Mouse (Mus musculus) gastrocnemius, postnatal 10 days (tissue): ENCODE results near the gene Nphp1. TPM values are rescaled to one million over a fixed set of nuclear protein-coding genes. Genes with fewer than 3 reads are reported as not detected.

Experiments used
- DNase-seq: peaks from one replicate; pipeline ENCODE4 v3.0.0; 2021; ENCODE audit warnings: mixed read lengths
- long read RNA-seq, 2 experiments: library from polyadenylated mRNA; stranded (forward); transcript quantifications; one replicate each; pipeline ENCODE4 v2.0.0; 2021
- total RNA-seq, 2 experiments: library from RNA; stranded (reverse); gene quantifications; 2 replicates each; pipeline ENCODE4 v1.2.3; 2021

Nphp1 gene
- total RNA-seq = 10 to 100 TPM; 12.9 to 14.1 TPM
- long read RNA-seq, experiment 1, transcript Nphp1-201 (20 exons, 2,260 nt) = minor isoform, 8 of 32 reads
- long read RNA-seq, experiment 1, transcript Nphp1-202 (20 exons, 2,296 nt) = major isoform, 10 of 32 reads
- long read RNA-seq, experiment 1, partial matches to known transcripts = 1 of 32 reads
- long read RNA-seq, experiment 1, other reads (novel, unspliced or antisense) = 13 of 32 reads
- long read RNA-seq, experiment 2, transcript Nphp1-202 (20 exons, 2,296 nt) = major isoform, 14 of 34 reads
- long read RNA-seq, experiment 2, transcript Nphp1-201 (20 exons, 2,260 nt) = minor isoform, 7 of 34 reads
- long read RNA-seq, experiment 2, partial matches to known transcripts = 0 of 34 reads
- long read RNA-seq, experiment 2, other reads (novel, unspliced or antisense) = 13 of 34 reads

DNA sequence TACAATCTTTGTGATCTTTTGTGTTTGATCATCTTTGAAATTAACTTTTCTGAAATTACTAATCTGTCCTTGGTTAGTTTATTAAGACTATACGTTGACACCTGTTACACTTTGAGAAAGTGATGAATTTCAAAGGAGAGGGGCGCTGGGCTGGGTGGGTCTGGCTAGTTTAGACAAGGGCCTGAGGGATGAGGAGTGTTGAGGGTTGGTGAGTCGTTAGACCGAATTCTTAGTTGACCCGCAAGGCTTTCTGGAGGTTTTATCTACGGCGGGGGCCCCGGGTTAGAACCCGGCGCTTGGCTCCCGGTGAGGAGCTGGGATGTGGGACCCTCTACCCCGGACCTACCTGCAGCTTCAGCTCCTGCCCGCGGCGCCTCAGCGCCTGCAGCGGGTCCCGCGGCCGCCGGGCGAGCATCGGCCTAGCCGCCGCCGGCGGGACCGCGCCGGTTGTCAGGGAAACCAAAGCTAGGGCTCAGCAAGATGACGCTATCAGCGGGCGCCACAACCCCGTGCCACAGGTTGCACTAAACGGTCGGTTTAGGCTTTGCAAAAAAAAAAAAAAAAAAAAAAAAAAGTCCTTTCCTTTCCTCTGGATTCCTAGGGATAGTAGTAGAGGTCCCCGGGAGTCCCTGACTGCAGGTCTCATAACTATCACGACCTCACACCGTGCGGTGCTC, at the start of gene Nphp1:
Gene Nphp1 (minus strand): TSS at position 458 of the 677 bp plus-strand sequence.
- DNase-seq = peak; percentile 88

DNA sequence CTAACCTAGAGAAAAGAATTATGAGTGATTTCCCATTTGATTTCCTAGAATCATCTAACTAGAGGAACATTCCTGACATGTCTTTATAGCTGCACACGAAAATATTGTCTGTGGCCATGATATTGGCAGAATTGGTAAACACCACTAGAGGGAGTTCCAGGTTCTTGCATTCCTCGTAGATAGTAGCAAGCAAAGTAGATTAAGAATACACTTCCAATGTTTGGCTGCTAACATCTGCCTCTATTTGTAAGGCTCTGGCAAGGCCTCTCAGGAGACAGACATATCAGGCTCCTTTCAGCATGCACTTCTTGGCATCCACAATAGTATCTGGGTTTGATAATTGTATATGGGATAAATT, 44.1 kb upstream of the Nphp1 start:
- no peak for DNase-seq

DNA sequence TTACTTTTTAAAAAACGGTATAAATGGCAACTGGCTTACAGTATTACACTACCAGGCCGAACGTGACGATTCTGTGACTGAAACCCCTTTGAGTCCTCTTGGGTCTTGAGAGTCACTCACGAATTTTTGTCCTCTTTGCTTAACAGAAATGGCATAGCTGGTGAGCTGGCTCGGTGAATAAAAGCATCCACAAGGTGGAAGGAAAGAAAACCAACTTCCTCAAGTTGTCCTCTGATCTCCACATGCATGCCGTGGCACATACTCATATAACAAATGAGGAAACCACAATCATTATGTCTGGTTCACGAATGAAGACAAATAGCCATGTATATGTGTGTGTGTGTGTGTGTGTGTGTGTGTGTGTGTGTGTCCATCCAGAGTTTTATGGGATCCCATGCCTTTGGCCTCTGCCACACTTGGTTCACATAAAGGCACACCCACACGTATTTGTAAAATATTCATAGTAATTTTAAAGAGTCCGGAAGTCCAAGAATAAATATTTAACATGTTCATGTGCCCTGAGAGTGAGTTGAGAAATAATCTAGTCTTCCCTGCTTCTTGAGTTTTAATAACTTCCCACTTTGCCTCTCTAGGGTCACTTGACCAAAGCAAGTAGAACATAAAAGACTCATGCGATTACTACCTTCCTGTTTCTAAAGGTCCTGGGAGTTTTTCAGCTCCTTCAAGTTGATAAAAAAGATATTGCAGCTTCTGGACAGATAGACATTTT, 43.6 kb upstream of the Nphp1 start:
- no peak for DNase-seq

DNA sequence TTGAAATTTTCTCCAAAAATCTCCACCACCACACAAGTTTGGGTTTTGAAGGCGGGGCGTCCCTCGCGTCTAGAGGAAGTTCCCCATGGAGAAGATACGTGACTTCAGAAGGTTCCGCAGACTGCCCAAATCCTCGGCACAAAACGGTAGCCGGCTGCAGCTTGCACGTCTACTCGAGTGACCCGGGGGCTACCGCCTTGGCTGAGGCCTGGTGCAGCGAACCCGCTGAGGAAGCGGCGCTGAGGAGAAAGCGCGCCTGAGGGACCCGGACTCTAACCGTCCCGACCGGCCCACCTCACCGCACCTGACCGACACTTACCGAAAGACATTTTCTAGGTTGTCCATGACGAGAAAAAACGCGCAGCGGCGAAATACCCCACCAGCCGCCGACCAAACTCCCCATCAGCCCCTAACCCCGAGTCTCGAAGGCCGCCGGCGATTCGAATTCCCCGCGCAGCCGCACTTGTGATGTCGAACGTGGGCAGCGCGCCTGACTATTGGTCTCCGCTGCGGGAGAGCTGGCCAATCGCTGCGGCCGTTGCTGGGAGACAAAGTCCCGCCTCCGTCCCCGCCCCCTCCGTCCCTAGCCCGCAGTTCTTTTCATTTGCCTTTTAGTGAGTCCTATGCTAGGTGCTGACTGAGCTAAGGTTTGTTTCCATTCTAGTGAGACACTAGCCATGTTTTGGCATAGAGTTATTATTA, 42.9 kb upstream of the Nphp1 start, which contains the start of gene Bub1:
Gene Bub1 (minus strand): TSS at position 465 of the 702 bp plus-strand sequence.
- DNase-seq = peak; percentile 98

DNA sequence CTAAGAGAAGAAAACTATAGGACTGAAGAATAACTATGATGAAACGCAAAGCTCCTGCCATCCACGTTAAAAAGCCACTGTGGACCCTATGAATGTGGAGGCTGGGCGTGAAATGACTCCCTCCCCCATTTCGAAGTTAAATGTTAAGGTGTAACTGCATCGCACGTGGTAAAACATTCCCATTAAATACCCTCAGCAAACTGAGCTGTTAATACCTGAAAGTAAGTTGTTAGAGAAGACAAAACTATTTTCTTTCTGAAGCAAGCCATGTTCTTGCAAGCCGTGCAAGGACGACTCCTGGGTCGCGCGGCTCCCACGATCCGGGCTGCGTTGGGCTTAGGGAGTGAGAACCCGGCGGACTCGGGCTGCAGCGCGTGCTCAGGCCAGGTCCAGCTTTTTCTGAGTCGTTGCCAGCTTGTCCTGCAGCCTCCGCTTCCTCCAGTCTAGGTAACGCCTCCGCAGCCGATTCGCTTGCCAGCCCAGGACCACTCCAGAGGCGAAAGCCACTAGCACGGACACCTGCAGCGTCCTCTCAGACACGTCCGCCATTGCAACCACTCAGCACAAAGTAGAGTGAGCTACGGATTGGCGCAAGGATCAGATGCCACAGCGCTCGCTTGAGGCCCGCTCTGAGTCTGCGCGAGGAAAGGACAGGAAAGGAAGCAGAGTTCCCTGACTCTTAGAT, 3.4 kb upstream of the Nphp1 start, which contains the start of gene Mtln:
Gene Mtln (minus strand): TSS at position 570 of the 685 bp plus-strand sequence.
- peak; percentile 77 for DNase-seq

DNA sequence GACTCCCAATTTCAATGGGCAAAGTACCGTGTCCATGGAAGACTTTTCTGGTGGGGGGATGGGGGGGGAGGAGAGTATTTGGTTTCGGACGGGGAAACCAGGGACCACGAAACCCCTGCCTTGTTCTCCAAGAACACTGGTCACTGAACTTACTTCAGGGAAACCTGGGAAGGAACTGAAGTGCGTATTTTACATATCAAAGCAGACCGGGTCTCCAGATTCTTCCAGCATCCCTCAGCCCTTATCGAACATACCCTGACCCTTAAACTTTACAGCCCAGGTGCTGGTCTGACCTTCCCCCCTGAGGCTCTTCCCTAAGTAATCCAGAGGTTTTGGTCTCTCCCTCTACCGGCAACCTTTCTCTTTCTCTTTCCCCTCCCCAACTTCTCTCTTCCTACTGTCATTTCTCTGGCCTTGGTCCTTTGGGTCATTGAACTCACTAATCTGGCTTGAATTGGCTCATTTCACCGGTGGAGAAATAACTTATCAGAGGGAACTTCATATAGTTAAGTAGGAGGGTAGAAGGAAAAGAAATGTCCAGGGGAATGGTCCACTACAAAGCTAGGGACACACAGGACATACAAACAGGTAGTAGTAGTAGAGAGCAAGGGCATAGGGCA, 1.1 kb upstream of the Nphp1 start:
- DNase-seq = no peak

DNA sequence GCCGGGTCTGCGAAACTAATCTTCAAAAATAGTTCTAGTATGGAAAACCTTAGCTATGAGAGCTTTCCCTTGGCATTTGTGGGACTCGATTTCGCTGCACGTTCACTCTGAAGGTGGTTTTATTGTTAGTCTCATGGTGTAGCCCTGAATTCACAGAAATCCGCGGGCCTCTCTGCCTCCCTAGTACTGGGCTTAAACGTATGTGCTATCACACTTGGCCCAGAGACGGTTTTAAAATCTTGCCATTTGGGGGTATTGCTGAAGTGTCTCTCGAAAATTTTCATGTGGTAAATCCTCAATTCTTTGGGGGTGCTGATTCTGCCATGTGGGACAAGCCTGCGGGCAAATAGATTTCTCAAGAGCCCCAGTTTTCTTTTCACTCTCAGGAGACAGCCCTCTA, 441 bp upstream of the Nphp1 start:
- no peak for DNase-seq

DNA sequence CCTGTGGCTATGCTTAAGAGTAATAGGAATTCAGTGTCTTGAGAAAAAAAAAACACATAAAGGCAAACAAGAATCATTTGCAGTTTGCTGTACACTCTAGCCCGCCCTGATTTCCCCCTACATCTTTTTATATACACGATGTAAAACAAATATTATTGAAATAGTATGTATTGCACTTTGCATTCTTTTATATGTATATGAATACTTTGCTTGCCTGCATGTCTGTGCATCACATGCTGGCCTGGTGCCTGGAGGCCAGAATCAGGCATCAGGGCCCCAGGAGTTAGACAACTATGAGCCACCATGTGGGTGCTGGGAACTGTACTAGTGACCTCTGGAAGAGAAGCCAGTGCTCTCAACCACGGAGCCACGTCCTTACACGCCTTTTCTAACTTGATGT, 1.5 kb downstream of the Nphp1 start:
- DNase-seq = no peak

DNA sequence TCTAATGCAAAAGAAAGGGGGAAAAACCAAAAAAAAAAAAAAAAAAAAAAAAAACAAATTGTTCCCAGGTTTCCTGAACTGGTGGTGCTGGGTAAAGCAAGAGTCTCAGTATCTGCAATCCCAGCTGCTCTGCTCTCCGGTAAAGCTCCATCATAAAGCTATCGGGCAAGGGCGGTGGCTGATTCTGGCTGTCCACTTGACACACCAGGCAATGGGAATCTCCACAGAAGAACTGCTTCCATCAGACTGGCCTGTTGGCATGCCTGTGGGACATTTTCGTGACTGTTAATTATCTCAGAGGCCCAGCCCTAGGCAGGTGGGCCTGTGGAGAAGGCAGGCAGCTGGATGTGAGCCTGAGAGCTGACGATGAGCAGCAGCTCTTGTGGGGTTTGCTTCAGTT, 10.2 kb downstream of the Nphp1 start:
- DNase-seq = no peak

DNA sequence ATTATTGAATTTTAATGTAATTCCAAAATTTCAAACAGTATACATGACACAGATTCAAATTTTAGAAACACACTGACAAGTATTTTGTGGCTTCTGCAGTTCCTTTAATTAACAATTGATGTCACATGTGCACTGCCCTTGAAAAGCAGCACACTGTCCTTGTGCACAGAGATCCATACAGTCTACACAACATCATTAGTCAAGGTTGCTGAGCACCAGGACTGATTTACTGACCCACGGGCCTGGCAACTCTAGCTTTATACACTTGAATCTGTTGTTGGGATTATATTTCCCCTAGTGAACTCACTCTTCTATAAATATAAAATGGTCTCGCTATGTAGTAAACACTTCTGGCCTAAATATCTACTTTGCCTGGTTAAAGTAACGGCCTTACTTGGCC, 13.7 kb downstream of the Nphp1 start:
- DNase-seq = no peak

DNA sequence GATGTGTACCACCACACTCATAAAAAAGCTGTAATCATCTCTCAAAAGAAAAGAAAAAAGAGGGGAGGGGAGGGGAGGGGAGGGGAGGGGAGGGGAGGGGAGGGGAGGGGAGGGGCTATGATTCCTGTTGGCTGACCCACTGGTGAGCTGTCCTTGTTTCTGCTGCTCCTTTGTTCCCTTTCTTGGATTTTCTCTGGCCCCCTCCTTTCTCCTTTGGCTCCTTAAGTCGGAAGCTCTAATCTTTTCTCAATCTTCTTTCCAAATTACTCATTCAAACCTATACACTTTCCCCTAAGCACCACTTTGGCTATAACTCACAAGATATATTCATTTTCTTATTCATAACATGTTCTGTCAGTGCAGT, 14.1 kb downstream of the Nphp1 start:
- DNase-seq = no peak

DNA sequence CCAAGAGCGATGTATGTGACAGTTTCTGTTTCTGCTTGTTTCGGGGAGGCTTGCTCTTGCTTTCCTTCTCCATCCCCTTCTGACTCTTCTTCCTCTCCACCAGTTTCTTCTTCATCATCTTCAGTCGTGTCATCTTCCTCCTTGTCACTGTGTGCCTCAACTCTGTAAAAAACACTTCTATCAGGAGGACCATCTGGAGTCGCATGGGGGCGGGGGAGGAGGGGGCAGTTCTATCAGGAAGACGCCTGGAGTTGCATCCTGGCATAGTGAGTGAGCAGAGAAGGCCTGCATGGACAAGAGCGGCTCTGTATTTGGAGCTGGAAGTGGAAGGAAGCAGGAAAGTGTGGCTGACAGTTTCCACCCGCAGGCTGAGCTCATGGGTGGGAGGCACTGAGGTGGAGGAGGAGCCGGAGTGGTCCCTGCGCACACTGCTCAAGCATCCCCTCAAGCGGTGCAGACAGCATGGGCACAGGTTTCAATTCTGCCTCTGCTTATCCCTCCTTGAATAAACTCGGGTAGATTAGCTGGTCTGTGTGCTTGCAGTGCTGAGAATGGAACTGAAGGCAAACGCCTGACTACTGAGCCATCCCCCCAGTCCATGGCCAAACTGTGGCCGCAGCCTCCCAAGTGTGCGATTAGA, 14.6 kb downstream of the Nphp1 start:
- no peak for DNase-seq

DNA sequence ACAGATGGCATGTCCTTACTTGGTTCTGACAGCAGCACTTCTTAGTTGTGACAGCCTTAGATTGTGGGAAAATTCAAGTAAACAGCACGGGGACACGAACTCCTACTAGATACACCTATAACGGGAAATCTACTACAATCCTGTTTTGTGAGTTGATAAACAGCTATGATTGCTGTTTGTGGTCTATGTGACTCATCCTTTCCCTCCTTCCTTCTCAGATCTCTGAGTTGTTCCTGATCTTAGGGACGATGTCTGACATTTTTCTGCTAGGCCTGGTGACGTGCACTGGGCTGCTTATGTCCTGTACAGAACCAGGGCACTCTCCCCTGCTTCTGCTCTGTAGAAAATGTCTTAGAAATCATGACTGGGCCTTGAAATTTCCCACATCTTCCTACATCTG, 27.1 kb downstream of the Nphp1 start:
- no peak for DNase-seq

DNA sequence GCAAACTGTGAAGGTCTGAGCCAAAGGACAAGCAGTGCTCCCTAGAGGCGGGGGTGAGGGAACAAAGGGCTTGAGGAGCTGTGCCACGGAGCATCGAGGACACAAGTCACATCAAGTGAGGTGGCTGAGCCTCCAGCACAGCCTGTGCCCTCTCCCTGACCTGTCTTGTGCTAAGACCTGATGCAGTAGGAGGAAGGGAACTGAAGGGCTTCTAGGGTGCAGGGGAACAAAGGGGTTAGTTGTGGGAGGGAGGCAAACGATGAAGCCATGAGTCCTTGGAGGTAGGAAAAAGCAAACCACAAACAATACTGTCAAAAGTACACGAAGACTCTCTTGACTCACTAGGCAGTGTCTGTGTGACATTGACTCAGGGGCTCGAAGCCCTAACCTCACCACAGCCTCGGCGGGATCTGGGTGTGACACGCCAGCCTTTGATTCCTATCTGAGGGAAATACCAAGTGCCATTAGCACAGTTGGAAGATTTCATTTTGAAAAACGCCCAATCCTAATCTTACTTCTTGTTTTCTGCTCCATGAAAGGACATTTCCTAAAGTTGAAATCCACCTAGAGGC, 28.2 kb downstream of the Nphp1 start:
- no peak for DNase-seq

DNA sequence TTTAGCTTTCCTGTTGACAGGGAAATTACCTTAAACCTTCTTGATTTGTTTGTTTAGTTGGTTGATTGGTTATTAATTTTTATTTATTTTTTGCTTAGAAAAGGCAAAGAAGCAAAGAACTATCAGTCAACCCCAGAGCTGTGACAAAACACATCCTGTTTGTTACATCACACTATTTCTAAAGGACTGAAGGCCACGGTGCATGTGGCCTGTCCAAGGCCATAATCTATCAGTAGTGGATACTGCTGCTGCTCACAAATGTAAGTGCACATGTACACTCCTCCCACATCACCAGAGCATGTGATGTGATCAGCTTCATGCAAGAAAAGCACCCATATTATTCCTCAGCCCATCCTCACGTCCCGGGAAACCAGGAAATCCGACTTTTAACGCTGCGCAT, 28.7 kb downstream of the Nphp1 start:
- DNase-seq = no peak

DNA sequence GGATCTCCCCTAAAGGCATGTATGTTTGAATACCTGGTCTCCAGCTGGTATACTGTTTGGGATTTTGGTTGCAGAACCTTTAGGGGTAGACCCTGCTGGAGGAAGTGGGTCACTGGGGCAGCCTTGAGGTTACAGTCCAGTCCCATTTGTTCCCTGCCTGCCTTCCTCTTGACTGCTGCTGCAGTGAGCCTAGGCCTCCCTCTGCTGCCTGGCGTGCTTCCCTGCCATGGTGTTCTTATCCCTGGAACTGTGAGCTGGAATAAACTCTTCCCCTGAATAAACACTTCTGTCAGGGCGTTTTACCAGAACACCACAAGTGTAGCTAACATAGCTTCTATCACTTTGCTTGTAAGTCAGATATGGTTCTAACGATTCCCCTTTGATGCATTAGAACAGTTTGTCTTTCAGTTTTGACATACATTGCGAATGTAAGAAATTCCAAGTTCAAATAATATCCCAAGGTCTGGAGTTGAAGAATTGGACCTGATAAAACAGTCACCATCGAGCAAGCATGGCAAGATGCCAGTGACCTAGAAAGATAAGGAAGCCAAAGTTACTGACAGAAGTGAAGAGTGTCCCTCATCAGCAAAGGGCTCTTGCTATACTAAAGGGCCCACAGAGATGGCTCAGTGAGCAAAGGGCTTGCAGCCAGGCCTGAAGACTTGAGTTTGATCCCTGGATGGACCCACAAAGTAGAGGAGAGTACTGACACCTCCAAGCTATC, 29.4 kb downstream of the Nphp1 start:
- no peak for DNase-seq

DNA sequence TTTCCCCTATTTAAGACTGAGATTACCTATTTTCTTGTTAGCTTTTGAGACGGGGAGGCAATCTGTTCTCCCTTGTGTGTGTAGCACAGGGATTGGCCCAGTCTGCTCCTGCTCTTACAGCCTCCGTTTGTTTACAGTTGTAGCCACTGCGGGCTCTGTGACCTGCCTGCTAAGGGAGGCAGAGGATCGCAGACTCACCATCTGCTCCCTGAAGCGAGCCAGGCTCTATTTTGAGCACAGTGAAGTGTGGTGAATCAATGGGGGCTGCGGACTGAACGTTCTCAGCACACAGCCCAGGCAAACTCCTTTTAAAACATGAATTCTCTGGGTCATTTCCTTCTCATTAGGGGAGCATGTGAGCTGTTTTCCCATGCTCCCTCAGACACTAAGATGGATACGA, 31.5 kb downstream of the Nphp1 start:
- no peak for DNase-seq

DNA sequence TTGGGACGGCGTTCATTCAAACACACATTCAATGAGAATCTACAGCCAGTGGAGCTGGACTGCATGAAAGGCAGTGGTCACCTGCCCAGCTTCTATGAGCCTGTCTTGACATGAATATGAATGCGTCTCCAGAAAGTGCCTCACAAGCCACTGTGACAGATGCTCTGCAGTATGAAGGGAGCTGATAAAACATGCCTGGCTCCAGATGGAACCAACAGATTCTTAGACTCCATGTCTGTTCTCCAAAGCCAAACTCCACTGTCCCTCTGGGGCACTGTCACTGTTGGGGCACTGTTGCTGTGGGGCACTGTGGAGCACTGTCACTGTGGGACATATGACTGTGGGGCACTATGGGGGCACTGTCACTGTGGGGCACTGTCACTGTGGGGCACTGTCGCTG, 34.6 kb downstream of the Nphp1 start:
- no peak for DNase-seq

DNA sequence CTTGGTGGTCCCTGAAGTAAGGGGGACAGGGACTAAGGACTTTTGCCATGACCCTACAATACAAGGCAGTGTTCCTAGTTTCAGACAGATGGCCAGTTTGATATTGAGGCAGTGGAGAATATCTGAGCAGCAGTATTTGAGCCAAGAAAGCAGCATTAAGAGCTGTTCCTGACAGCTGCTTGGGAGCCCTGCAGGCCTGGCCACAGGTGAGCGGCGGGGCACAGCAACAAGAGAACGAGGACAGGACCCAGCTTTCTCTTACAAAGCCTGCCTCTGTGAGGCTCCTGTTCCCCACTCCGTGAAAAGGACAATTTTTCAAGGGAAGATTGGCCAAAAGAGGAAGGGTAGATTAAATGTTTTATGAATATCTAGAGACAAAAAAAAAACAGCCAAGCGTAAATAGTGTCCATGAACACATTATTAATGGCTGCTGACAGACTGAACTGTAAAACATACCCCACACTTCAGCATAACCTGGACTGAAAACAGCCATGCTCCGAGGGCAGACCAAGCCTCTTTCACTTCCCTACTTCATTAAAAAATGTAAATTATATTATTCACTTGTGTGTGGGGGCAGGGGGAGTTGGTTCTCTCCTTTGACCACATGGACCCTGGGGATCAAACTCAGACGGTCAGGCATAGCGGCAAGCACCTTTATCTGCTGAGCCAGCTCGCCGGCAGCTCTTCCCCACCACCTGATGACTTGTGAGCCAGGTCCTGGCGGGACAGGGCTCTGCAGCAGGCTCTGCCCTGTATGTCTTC, 36.7 kb downstream of the Nphp1 start:
- no peak for DNase-seq
